Mouse (Mus musculus) C2C12 (cell line): ENCODE measurements around the gene Sppl3. TPM values are rescaled to one million over a fixed set of nuclear protein-coding genes. Genes with fewer than 3 reads are reported as not detected.

Experiments
- H3K27me3 ChIP-seq: one replicate; pipeline ENCODE4 v1.6.1; 2011; ENCODE audit not compliant: control insufficient read depth, insufficient read depth, insufficient read length
- H3K36me3 ChIP-seq: one replicate; pipeline ENCODE4 v1.6.1; 2011; ENCODE audit not compliant: control insufficient read depth, insufficient read depth
- H3K4me3 ChIP-seq: one replicate; pipeline ENCODE4 v1.5.1; 2011; ENCODE audit warnings: mild to moderate bottlenecking, control low read depth; ENCODE audit not compliant: poor library complexity, insufficient read depth, severe bottlenecking
- H3K79me2 ChIP-seq: one replicate; pipeline ENCODE4 v1.6.1; 2011; ENCODE audit not compliant: control insufficient read depth, insufficient read depth
- H3K79me3 ChIP-seq: one replicate; pipeline ENCODE4 v1.6.1; 2011; ENCODE audit warnings: low read depth, control low read depth
- H3ac ChIP-seq: one replicate; pipeline ENCODE3; 2011; ENCODE audit warnings: low read depth; ENCODE audit not compliant: control insufficient read depth, insufficient read length
- CEBPB ChIP-seq: IDR thresholded peaks from one replicate; pipeline ENCODE4 v1.6.1; 2011; ENCODE audit warnings: low read depth, mild to moderate bottlenecking, control low read depth, moderate library complexity
- CTCF ChIP-seq: IDR thresholded peaks from one replicate; pipeline ENCODE4 v1.5.1; 2011; ENCODE audit not compliant: control insufficient read depth, insufficient read depth, insufficient read length
- FOSL1 ChIP-seq: IDR thresholded peaks from one replicate; pipeline ENCODE4 v1.8.0; 2011; ENCODE audit warnings: mild to moderate bottlenecking, low read length; ENCODE audit not compliant: poor library complexity, insufficient read depth, severe bottlenecking
- MAX ChIP-seq: IDR thresholded peaks from one replicate; pipeline ENCODE4 v1.6.1; 2011; ENCODE audit warnings: mild to moderate bottlenecking, control low read depth
- MYOD1 ChIP-seq: IDR thresholded peaks from one replicate; pipeline ENCODE4 v1.6.1; 2011; ENCODE audit warnings: low read depth; ENCODE audit not compliant: control insufficient read depth, insufficient read length
- MYOG ChIP-seq: IDR thresholded peaks from one replicate; pipeline ENCODE4 v1.6.1; 2011; ENCODE audit not compliant: control insufficient read depth, insufficient read length; ENCODE audit errors: extremely low read depth
- USF1 ChIP-seq: IDR thresholded peaks from one replicate; pipeline ENCODE4 v1.6.1; 2011; ENCODE audit warnings: low read depth, mild to moderate bottlenecking, control low read depth, moderate library complexity
- polyA plus RNA-seq: library from polyadenylated mRNA; unstranded; fragments of >200 nt; fragmentation: generic; extraction: Trizol; gene quantifications from one replicate; pipeline ENCODE4 v1.2.1, GENCODE M21; 2012; ENCODE audit warnings: missing spikeins

The Sppl3 gene
- polyA plus RNA-seq, 1 experiment, result 24.5 TPM

DNA sequence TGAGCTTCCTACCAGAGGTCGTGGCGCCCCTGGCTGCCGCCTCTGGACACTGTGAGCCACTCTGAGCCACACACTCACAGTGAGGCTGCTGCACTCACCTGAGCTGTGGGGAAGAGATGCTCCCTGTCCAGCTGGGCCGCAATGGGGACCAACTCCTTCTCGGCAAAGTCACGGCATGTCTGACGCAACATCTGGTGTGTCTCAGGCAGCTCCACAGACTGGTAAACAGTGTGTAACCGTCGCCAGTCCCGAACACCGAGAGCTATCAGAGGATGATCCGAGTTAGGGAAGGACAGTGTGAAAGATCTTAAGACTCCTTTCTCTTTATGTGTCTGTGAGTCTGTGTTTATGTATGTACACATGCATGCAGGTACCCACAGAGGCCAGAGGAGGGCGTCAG lies 106.5 kb downstream of the Sppl3 start:
- Histone ChIP-seq H3K79me2 (peaks cover 32% of the 10 kb centered on the region), H3K79me3 (peaks cover 19% of the 10 kb centered on the region), H3K27me3 (no peaks in the 10 kb centered on the region), H3K36me3 (peaks cover 17% of the 10 kb centered on the region), H3ac (no peak overlapping the region), H3K4me3 (no peak overlapping the region)
- TF ChIP-seq MYOD1, result no peak
- no peak for TF ChIP-seq MYOG
- no peak for TF ChIP-seq FOSL1
- no peak for TF ChIP-seq CEBPB
- no peak for TF ChIP-seq USF1

DNA sequence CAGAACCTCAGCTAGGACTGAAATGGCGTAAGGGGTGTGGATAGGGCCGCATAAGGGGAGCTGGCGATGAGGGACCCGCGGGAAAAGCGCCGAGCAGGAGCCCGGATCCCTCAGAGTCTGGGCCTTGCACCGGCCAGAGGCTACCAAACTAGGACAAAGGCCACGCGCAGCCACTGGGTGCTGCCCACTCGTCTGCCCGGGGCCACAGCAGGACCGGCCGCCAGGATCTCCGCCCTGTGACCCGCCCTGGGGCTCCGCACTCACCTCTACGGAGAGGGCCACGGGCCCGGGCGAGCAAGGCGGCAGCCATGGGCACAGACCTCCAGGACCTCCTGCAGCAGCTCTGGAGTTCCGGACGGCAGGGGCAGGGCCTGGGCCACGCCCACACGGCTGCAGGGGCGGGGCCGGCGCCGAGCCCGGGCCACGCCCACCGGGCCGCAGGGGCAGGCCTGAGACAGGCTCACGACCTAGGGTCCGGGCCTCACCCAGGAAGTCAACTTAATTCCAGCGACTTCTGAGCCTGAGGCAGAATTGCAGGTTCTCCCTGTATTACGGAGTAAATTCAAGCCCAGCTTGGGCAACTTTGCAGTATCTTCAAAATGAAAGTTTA lies 108.1 kb downstream of the Sppl3 start, which contains the start of gene Acads:
TSS of gene Acads (minus strand) at position 386 of the 610 bp plus-strand sequence.
- peak within 1 kb of the TSS; percentile 89 for H3ac ChIP-seq
- H3K27me3 ChIP-seq, result no peaks in the 10 kb centered on the region
- H3K4me3 ChIP-seq, result peak within 1 kb of the TSS; percentile 53
- peaks cover 19% of the 10 kb centered on the region for H3K36me3 ChIP-seq
- no peak for TF ChIP-seq MYOG
- TF ChIP-seq MAX, result no peak
- TF ChIP-seq FOSL1, result no peak
- no peak for TF ChIP-seq USF1
- no peak for TF ChIP-seq MYOD1
- TF ChIP-seq CEBPB, result no peak
- TF ChIP-seq CTCF, result no peak
- peaks cover 32% of the 10 kb centered on the region for H3K79me2 ChIP-seq
- H3K79me3 ChIP-seq, result peaks cover 19% of the 10 kb centered on the region

DNA sequence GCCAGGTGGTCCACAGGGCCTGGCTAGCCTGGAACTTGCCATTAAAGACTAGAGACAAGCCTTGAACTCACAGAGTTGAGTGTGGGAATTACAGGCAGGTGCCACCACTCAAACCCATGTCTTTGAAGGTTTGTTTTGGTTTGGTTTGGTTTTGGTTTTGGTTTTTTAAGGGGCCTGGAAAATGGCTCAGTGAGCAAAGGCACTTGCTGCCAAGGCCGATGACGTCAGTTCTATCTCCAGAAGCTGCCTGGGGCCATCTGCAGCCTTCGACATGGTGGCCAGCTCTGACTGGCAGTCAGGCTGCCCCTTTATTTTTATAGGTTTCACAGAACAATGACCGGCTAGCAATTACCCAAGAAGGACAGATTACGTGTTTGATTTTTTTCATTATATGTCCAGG lies 110.0 kb downstream of the Sppl3 start:
- Histone ChIP-seq H3K36me3 (peaks cover 35% of the 10 kb centered on the region), H3K27me3 (no peaks in the 10 kb centered on the region), H3K79me2 (peaks cover 31% of the 10 kb centered on the region), H3K4me3 (no peak overlapping the region), H3K79me3 (peaks cover 19% of the 10 kb centered on the region), H3ac (no peak overlapping the region)
- TF ChIP-seq CEBPB, result no peak
- TF ChIP-seq MYOG, result no peak
- TF ChIP-seq MAX, result no peak
- TF ChIP-seq USF1, result no peak
- no peak for TF ChIP-seq CTCF
- no peak for TF ChIP-seq FOSL1
- no peak for TF ChIP-seq MYOD1

DNA sequence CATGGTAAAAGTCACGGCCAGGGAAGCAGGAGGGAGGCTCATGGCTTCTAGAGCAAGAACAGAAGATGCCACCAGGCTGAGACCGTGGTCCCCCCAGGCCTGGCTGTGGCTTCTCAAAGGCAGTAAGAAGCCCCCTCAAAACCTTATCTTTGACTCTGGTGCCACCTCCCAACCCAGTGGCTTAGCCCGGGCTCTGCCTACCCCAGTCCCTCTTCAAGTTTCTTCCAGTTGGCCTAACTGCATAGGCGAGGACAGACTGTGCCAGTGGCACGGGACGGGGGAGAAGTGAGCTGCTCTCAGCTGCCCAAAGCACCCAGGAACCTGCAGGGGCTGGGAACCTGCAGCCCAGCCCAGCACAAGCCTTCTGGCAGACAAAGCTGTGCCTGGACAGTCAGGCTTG lies 113.8 kb downstream of the Sppl3 start:
- Histone ChIP-seq H3K79me3 (no peaks in the 10 kb centered on the region), H3ac (no peak overlapping the region), H3K79me2 (no peaks in the 10 kb centered on the region), H3K36me3 (peaks cover 43% of the 10 kb centered on the region), H3K27me3 (no peaks in the 10 kb centered on the region), H3K4me3 (no peak overlapping the region)
- TF ChIP-seq USF1 (no peak), MYOD1 (no peak), CTCF (no peak), FOSL1 (no peak), MAX (no peak), CEBPB (no peak), MYOG (no peak)

DNA sequence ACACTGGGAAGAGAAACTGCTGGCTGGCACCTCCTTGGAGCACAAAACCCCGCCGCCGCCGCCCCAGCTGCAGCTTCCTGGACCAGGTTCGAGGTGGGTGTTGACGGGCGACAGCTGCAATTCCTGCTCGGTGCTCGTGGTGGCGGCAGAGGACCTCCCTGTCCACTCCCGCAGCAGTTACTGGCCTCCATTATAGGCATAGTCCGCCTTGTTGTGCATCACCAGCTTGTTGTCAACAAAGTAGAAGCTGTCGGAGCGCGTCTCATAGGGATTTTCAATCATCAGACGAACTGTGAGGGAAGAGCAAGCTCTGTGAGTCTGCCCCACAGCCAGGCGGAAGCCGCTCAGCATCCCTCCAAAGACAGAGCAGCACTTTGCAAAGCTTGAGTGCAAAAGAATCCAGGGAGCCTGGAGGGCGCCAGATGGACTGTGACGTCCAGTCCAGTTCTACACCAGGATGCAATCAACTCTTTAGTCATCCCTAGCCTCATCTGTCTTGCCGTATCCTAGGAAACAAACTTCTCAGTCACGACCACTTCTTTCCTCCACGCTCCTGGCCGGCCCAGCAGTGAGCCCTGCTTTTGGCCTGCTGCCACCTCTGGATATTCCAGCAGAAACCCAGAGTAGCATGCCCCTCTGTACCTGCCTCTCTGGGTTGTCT lies 114.4 kb downstream of the Sppl3 start:
- TF ChIP-seq CTCF (peak; percentile 96), MYOD1 (no peak)
- no peaks in the 10 kb centered on the region for H3K79me2 ChIP-seq
- H3ac ChIP-seq, result no peak overlapping the region
- no peaks in the 10 kb centered on the region for H3K79me3 ChIP-seq
- peaks cover 46% of the 10 kb centered on the region for H3K36me3 ChIP-seq
- no peak overlapping the region for H3K4me3 ChIP-seq
- no peaks in the 10 kb centered on the region for H3K27me3 ChIP-seq

DNA sequence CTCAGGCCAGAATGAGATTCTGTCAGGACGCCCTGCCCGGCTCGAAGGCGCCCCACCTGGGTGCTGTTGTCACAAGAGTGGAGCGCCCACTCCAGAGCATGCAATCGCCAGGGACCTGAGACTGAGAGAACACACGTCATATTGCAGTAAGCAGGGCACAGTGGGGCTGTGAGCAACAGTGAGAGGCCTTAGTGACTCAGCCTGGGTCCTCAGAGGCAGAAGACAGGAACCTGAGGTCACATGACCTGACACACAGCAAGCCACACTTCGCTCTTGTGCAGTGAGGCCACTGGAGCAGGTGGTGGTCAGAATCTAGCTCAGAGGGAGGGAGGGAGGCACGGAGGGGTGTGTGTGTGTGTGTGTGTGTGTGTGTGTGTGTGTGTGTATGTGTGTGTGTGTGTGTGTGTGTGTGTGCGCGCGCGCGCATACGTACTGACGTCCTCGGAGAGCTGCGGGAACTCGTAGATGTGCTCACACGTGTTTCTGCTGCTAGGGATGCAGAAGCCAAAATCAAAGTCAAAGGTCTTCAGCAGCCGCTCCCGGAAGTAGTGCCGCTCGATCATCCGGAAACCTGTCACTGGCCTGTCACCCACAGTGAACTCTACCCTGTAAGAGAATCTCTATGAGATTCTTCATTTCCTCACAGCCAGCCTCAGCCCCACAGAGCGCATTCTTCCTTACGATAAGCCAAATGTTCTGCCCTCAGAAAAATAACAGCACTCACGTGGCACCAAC lies 115.8 kb downstream of the Sppl3 start:
- H3K36me3 ChIP-seq, result peaks cover 46% of the 10 kb centered on the region

More for the DNA sequence above, 115.8 kb downstream of the Sppl3 start:
- TF ChIP-seq USF1 (peak; percentile 2), CTCF (no peak)
- Histone ChIP-seq H3K27me3 (no peaks in the 10 kb centered on the region), H3ac (no peak overlapping the region), H3K79me2 (peaks cover 13% of the 10 kb centered on the region), H3K4me3 (no peak overlapping the region), H3K79me3 (peaks cover 2% of the 10 kb centered on the region)
